Mouse (Mus musculus) retina, postnatal 1 day (tissue): Measurements from ENCODE around the gene Parva.

Experiments used
- DNase-seq: peaks from one replicate; pipeline ENCODE4 v3.0.0-alpha.2; 2012

Parva gene

DNA sequence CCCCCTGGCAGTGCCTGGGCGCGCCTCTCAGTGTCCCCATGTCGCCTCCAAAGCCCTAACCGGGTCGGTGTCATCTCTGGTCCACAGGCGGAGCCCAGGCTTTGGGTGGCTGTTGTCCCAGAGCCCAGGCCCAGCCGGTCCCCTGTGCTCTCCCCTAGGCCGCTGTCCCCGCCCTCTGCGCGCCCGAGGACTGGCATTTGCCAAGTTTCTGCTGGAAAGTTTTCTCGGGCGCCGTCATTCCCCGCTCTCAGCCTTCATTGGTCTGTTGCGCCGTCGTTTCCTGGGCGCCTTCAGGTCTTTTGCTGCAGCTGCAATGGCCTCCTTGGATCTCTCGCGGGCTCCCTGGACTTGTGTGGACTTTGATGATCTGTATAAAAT lies 842 bp downstream of the Parva start:
- DNase-seq: peak; percentile 86

- no peak for DNase-seq
Observed at GRCm38 (mm10) chr7:112439846-112440245, 12.5 kb downstream of the Parva start.

GRCm38 (mm10) chr7:112444152-112444984 lies 17.1 kb downstream of the Parva start:
- peak; percentile 69 for DNase-seq

DNA sequence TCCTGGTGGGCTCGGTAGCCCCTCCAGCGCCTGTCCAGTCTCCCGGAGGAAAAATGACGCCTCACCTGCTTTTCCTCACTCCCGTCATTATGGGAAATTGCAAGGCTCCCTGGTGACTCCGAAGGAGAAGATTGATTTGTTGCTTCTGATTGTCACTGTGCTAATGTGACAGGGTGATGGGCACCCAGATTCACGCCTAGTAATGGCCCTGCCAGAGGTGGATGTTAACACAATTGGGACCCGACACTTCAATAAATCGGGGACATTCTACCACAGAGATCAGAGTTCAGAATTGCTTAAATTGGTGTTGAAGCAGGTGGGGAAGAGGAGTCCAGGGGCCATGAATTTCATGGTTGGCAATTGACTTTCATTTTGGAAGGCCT lies 17.7 kb downstream of the Parva start:
- no peak for DNase-seq

GRCm38 (mm10) chr7:112446498-112446897 lies 19.2 kb downstream of the Parva start:
- DNase-seq: no peak

DNA sequence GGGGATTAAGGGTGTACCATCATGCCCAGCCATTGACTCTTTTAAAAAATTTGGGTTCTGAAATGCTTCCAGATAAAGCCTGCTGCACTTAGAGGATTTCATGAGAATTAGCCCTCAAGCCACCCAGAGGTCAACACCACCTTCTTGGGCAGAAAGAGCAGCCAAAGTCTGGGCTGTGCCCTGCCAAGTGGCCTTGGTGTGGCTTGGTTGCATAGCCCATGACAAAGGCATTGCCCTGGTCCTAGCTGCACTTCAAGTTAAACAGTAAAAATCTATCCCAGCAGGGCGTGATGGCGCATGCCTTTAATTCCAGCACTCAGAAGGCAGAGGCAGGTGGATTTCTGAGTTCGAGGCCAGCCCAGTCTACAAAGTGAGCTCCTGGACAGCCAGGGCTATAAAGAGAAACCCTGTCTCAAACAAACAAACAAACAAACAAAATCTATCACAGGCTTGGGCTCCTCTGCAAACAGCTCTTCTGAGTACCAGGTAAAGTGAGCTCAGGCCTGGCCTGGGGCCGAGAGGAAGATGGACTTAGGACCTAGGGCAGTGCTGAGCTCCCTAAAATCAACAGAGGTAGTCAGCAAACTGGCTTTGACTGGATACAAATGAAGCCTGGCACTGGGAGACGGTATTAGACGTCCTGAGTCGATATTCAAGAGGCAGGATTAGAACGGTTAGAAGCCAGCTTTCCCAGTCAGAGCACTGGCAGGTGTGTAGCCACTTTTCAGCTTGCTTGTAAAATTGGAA lies 22.8 kb downstream of the Parva start:
- DNase-seq: no peak

DNA sequence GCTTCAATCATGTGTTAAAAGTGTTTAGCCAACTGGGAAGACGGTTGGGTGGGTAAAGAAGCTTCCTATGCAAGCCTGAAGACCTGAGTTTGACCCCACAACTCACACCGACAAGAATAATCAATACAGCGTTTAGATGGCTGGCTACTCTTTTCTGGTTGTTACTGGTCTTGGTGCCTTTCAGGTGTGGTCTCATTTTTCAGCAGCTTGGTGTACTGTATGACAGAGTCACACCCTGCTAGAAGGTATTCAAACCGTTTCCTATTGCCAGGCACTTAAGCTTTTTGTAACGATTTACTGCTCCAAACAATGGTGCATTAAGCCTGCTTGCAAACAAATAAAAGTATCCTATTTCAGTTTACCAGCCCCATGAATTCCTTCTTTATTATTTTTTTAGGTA lies 25.2 kb downstream of the Parva start:
- DNase-seq: no peak

GRCm38 (mm10) chr7:112453805-112454214 lies 26.5 kb downstream of the Parva start:
- DNase-seq: no peak

DNA sequence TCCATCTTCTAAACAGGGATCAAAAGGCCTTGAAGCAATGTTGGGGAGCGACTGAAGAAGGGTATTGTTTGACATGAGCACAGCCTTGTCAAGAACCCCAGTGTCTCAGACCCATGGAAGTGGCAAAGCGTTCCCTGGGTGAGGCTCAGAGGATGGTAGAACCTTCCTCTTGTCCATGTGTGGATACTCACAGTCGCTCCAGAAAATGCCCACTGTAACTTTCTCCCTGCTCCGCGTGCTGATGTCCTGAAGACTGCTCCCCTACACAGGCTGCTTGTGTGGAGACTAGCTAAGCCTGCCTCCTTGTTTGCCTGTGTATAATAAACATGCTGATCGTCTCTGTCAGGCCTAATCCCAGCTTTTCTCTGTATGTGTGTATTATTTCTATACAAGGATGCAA lies 27.1 kb downstream of the Parva start:
- DNase-seq: no peak

DNA sequence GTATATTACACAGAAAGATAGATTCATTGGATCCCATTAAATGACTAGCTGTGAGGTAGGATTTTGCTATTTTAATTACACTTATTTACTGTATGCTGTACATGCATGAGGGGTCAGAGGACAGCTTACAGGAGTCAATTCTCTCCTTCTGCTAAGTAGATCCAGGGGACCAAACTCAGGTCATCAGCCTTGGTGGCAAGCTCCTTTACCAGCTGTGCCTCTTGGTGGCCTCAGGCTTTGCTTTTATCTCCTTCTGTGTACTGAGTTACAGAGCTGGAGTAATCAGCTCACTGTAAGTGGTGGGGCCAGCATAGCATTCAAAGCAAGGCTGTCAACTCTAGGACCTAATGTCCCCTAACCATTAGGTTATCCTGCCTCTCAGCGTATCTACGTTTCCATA lies 27.6 kb downstream of the Parva start:
- DNase-seq: peak; percentile 51

- DNase-seq: no peak
Observed at GRCm38 (mm10) chr7:112455566-112456110, 28.3 kb downstream of the Parva start.

GRCm38 (mm10) chr7:112457373-112457772 lies 30.1 kb downstream of the Parva start:
- no peak for DNase-seq

DNA sequence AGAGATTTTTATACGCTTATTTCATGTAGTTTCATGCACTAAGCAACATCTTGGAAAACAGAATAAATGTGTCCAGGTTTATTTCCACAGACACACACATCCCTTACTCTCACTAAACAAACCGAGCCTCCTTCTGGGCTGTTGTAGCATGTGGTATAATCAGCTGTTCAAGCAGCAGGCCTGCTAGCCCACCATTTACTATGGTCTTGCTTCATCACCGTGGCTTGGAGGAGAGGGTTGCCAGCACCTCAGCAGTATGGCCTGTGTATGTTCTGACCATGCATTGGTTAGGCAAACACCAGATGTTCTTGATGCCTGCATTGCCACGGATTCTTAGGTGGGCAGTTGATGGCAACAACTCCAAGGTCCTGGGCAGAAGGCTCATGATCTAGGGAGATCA lies 30.6 kb downstream of the Parva start:
- DNase-seq: no peak

DNA sequence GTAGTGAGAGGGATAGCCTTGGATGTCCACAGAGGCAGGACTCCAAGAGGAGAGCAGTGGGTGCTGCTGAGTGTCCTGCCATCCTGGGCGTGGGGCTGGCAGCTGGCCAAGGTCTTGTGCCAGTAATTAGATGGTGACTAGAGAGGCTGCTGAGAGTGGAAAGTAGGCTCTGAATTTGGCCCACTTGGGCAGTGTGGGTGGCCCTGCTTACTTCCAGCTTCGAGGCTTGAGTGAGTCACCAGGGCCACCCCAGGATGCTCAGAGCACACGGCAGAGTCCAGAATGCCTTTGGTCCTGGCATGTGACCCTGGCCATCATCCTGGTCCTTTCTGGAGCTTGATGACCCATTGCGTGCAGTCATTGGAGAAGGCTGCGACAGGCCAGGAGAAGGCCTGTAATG lies 31.1 kb downstream of the Parva start:
- DNase-seq: peak; percentile 81

DNA sequence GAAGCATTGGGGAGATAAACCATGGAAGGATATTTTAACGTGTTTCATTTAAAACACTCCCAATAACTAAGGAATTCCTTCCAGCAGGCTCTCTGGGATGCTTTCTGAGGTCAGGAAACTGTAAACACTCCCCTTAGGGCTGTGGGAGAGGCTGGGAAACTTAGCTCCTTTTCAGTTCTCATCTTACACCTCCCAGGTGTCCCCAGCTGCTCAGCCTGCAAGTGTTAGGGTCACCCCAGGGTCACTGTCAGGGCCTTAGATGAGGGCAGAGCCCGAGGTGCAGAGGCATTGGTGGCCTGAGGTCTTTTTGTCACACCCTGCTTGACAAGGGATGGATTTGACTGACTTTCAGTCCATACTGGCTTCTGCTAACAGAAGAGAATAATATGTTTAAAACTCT lies 35.8 kb downstream of the Parva start:
- DNase-seq: no peak

DNA sequence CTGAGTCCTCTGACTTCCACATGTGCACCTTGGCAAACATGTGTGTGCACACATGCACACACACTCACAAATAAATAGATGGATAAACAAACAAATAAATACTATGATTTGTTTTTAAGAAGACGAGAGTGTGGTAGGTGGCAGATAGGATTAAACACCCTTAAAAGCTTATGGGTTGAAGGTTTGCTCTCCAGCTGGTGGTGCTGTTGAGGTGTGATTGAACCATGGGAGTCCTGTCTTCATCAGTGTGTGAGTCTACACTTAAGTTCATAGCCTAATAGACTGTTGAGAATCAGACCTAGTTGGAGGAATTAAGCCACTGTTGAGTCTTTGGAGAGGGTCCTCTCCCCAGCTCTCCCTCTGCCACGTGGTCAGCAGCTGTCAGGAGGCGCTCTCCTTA lies 38.6 kb downstream of the Parva start:
- no peak for DNase-seq

- DNase-seq: no peak
Observed at GRCm38 (mm10) chr7:112466786-112467185, 39.5 kb downstream of the Parva start.

DNA sequence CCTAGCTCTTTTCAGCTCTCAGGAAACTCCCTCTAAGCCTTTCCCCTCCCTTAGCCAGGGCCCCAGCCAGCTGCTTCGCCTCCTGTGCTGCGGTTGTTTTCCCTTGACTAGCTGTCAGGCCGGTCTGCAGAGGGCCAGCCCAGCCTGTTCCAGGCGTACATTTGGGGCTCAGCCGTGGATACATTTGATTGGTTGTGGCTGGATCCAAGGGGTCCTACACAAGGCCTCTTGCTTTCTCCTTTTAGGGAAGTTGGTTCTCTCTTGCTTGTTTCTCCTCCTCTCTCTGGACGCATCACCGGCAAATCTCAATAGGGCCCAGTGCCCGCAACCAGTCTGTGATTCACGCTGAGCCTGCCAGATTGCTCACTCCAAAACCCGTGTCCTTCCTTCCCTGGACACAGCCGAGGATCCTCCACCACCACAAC lies 40.4 kb downstream of the Parva start:
- peak; percentile 76 for DNase-seq

- peak; percentile 79 for DNase-seq
Observed at GRCm38 (mm10) chr7:112469817-112470216, 42.5 kb downstream of the Parva start.

DNA sequence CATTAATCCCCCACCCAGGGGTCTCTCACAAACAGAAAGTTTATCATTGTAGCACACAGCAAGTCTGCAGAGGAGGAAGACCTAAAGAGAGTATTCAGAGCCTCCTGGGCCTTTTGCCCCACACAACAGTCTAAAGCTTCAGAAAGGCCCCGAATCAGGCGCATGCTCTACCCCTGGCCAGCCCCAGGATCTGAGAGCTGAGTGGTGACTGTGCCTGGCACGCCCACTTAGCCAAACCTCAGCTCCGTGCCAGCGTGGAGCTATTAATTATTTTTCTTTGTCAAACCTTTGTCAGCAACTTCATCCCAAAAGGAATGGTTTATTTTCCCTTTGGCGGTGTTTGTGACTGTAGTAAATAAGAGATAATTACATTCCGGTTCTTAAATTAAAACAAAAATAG lies 44.0 kb downstream of the Parva start:
- DNase-seq: no peak

- no peak for DNase-seq
Observed at GRCm38 (mm10) chr7:112472024-112472707, 44.9 kb downstream of the Parva start.

DNA sequence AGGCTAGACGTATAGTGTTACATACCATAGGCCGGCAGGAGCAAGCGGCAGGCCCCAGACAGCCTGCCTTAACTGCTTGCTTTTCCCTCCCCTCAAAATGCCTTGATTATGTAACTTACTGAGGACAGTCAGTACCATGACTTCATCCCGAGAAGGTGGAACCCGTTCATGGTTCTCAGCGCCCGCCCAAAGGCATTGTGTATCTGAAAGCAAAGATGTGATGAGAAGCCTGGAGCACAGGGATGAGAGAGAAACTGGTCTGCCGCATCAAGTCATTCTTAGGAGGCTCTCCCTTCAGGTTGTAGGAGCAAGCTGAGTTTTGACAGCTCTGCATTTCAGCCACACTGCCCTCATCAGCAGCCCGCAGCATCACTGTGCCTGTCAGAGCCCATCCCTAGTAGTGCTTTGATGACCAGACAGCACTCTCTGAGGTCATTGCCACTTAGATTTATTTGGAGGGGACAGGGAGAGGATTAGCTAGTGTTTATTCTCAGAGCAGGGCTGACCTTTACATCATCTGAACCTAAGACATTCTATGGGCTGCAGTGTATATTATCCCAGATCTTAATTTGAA lies 45.5 kb downstream of the Parva start:
- DNase-seq: peak; percentile 55
